Mouse (Mus musculus): ENCODE results near the gene Hoxa10. TPM values are rescaled to one million over a fixed set of nuclear protein-coding genes. Genes with fewer than 3 reads are reported as not detected.

The Hoxa10 gene
- polyA plus RNA-seq, 1 experiment from 2014 or later = not detected

- ATAC-seq = no peak
- no peak overlapping the region for H3K4me3 ChIP-seq (ENCODE audit: low read depth, low read length)
- no peak for DNase-seq (ENCODE audit: low spot score)
Measured at GRCm38 (mm10) chr6:52268756-52269155, 28.1 kb upstream of the Hoxa10 start.

DNA sequence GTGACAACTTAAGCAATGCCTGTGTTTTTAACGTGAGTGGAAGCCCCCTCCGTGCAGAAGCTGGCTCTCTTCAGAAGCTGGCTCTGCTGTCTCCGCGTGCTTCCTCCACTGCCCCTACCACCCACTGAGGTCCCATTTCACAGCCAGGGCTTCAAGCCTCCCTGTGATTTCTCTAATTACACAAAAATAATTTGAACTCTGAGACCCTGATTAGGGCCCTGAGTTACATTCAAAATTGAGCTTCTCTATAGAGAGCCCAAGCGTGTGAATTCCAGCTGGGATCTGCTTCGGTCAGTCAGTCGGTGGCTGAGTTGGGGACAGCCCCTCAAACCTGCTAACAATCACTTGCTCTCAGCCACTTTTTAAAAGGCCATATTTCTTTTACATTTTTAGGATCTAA is 27.7 kb upstream of the Hoxa10 start:
- H3K36me3 ChIP-seq (ENCODE audit: insufficient read depth, low read length) = no peaks in the 10 kb centered on the region
- H3K9ac ChIP-seq (replicated peaks; ENCODE audit: low read depth) = no peak overlapping the region
- no peaks in the 10 kb centered on the region for H3K9me3 ChIP-seq (ENCODE audit: low read length)
- H3K4me2 ChIP-seq (replicated peaks; ENCODE audit: low read depth, low read length) = no peak overlapping the region
- WGBS = 3% methylated on average over 7 of the region's 7 CpGs
- H3K27ac ChIP-seq (ENCODE audit: low read length) = no peak overlapping the region
- TF ChIP-seq EP300 (IDR thresholded peaks at IDR 0.05) = no peak
- H3K4me3 ChIP-seq (ENCODE audit: low read depth, low read length) = no peak overlapping the region
- ATAC-seq = no peak
- no peak for DNase-seq (ENCODE audit: low spot score)
- peaks cover 95% of the 10 kb centered on the region for H3K27me3 ChIP-seq (replicated peaks; ENCODE audit: insufficient read depth, low read length)
- H3K4me1 ChIP-seq (ENCODE audit: insufficient read depth, low read depth, low read length) = no peaks in the 10 kb centered on the region

More at GRCm38 (mm10) chr6:52268756-52269155, 28.1 kb upstream of the Hoxa10 start:
- H3K27me3 ChIP-seq (replicated peaks; ENCODE audit: insufficient read depth, low read length) = peaks cover 95% of the 10 kb centered on the region
- H3K4me1 ChIP-seq (ENCODE audit: insufficient read depth, low read depth, low read length) = no peaks in the 10 kb centered on the region
- WGBS = 8% methylated on average over 3 of the region's 3 CpGs
- H3K9me3 ChIP-seq (ENCODE audit: low read length) = no peaks in the 10 kb centered on the region
- H3K27ac ChIP-seq (ENCODE audit: low read length) = no peak overlapping the region
- TF ChIP-seq CTCF (IDR thresholded peaks at IDR 0.05) (no peak), EP300 (IDR thresholded peaks at IDR 0.05) (no peak)
- H3K4me2 ChIP-seq (replicated peaks; ENCODE audit: low read depth, low read length) = no peak overlapping the region
- no peak overlapping the region for H3K9ac ChIP-seq (replicated peaks; ENCODE audit: low read depth)
- no peaks in the 10 kb centered on the region for H3K36me3 ChIP-seq (ENCODE audit: insufficient read depth, low read length)

DNA sequence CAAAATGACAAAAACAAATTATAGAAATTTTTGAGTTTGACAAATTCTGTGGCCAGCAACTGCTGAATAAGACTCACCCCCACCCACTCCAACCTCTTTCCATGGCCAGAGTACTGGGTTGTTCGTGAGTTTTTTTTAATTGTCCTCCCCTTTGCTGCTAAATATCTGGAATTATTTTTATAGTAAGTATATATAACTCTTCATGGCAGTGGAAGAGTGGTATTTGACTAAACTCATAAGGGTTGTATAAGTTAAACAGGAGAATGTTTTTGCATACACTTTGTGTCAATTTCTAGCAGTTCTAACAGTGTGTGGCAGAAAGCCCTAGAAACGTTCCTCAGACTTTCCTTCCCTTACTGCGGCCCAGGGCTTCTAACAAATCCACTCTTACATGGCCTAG is 27.0 kb upstream of the Hoxa10 start:
- Histone ChIP-seq H3K27me3 (replicated peaks; ENCODE audit: insufficient read depth, low read length) (peaks cover 88% of the 10 kb centered on the region), H3K4me2 (replicated peaks; ENCODE audit: low read depth, low read length) (no peak overlapping the region), H3K9ac (replicated peaks; ENCODE audit: low read depth) (no peak overlapping the region), H3K27ac (ENCODE audit: low read length) (no peak overlapping the region), H3K36me3 (ENCODE audit: insufficient read depth, low read length) (no peaks in the 10 kb centered on the region), H3K4me3 (ENCODE audit: low read depth, low read length) (no peak overlapping the region), H3K4me1 (ENCODE audit: insufficient read depth, low read depth, low read length) (no peaks in the 10 kb centered on the region), H3K9me3 (ENCODE audit: low read length) (no peaks in the 10 kb centered on the region)
- ATAC-seq = no peak
- no peak for TF ChIP-seq CTCF (IDR thresholded peaks at IDR 0.05)
- TF ChIP-seq EP300 (IDR thresholded peaks at IDR 0.05) = no peak
- DNase-seq (ENCODE audit: low spot score) = no peak
- 15% methylated on average over 3 of the region's 3 CpGs for WGBS

- peaks cover 87% of the 10 kb centered on the region for H3K27me3 ChIP-seq (replicated peaks; ENCODE audit: insufficient read depth, low read length)
- H3K27ac ChIP-seq (ENCODE audit: low read length) = no peak overlapping the region
- WGBS = 21% methylated on average over 5 of the region's 5 CpGs
- H3K4me3 ChIP-seq (ENCODE audit: low read depth, low read length) = no peak overlapping the region
- H3K4me1 ChIP-seq (ENCODE audit: insufficient read depth, low read depth, low read length) = no peaks in the 10 kb centered on the region
- no peak for TF ChIP-seq CTCF (IDR thresholded peaks at IDR 0.05)
- H3K4me2 ChIP-seq (replicated peaks; ENCODE audit: low read depth, low read length) = no peak overlapping the region
- no peaks in the 10 kb centered on the region for H3K9me3 ChIP-seq (ENCODE audit: low read length)
- no peaks in the 10 kb centered on the region for H3K36me3 ChIP-seq (ENCODE audit: insufficient read depth, low read length)
- no peak for DNase-seq (ENCODE audit: low spot score)
- no peak overlapping the region for H3K9ac ChIP-seq (replicated peaks; ENCODE audit: low read depth)
- ATAC-seq = no peak
Measured at GRCm38 (mm10) chr6:52267221-52267620, 26.6 kb upstream of the Hoxa10 start.

DNA sequence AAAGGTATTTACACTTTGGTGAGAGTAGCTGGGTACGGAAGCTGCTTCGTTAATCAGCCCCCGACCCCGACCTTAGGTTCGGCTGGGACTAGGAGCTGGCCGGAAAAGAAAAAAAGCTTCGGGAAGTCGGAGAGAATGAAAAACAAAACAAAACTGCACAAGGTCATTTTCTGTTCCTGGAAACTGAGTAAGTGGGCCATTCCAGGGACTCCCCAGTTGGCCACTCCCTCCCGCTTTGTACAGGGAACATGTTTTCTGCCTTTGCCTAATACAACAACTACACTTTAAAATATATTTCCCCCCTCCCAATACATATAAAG is 26.0 kb upstream of the Hoxa10 start:
- no peak overlapping the region for H3K4me2 ChIP-seq (replicated peaks; ENCODE audit: low read depth, low read length)
- H3K4me3 ChIP-seq (ENCODE audit: low read depth, low read length) = no peak overlapping the region
- no peak overlapping the region for H3K9ac ChIP-seq (replicated peaks; ENCODE audit: low read depth)
- H3K4me1 ChIP-seq (ENCODE audit: insufficient read depth, low read depth, low read length) = no peaks in the 10 kb centered on the region
- H3K9me3 ChIP-seq (ENCODE audit: low read length) = no peaks in the 10 kb centered on the region
- H3K27me3 ChIP-seq (replicated peaks; ENCODE audit: insufficient read depth, low read length) = peaks cover 89% of the 10 kb centered on the region
- no peak for ATAC-seq
- WGBS = 3% methylated on average over 9 of the region's 9 CpGs
- TF ChIP-seq CTCF (IDR thresholded peaks at IDR 0.05) (no peak), EP300 (IDR thresholded peaks at IDR 0.05) (no peak)
- no peak overlapping the region for H3K27ac ChIP-seq (ENCODE audit: low read length)
- no peak for DNase-seq (ENCODE audit: low spot score)
- no peaks in the 10 kb centered on the region for H3K36me3 ChIP-seq (ENCODE audit: insufficient read depth, low read length)

DNA sequence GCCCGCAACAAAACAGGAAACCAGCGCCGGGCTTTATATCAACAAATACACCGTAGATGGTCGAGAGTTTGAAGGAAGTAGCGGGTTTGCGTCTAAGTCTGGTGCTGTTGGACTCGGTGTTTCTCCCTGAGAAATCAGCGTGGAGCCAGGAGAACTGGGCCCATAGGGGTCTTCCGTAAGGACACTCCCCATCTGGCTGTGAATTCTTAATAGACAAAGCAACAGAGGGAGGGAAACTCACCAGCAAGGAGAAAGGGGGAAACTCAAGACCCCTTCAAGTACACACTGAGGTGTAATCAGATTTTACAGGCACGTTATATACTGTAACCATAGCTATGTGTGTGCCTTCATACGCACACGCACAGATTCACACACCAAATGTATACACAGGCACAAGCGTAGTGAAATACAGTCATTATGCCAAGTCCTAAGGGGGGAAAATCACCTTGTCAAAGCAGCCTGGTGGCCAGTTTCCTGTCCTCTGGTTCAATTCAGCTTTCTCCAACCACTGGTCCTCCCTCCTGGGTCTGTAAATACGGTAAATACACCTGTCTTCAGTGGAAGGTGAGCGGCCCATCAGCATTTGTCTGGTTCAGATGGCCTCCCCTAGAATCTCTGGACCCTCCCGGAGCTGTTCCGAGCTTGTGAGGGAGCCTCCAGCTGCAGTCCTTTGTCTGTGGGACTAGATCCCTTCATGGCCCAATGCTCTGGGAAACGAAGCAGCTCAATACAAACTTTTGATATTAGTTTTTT is 25.4 kb upstream of the Hoxa10 start:
- Histone ChIP-seq H3K27me3 (replicated peaks; ENCODE audit: insufficient read depth, low read length) (peaks cover 89% of the 10 kb centered on the region), H3K36me3 (ENCODE audit: insufficient read depth, low read length) (no peaks in the 10 kb centered on the region), H3K9ac (replicated peaks; ENCODE audit: low read depth) (no peak overlapping the region), H3K4me1 (ENCODE audit: insufficient read depth, low read depth, low read length) (no peaks in the 10 kb centered on the region), H3K27ac (ENCODE audit: low read length) (no peak overlapping the region), H3K4me2 (replicated peaks; ENCODE audit: low read depth, low read length) (no peak overlapping the region), H3K4me3 (ENCODE audit: low read depth, low read length) (no peak overlapping the region), H3K9me3 (ENCODE audit: low read length) (no peaks in the 10 kb centered on the region)
- ATAC-seq (no peak), DNase-seq (ENCODE audit: low spot score) (no peak)
- TF ChIP-seq CTCF (IDR thresholded peaks at IDR 0.05) (no peak), EP300 (IDR thresholded peaks at IDR 0.05) (no peak)
- under 1% methylated on average over 19 of the region's 19 CpGs for WGBS
